Mouse (Mus musculus) testis, adult 2 months (tissue): Measurements from ENCODE around the gene Fam83f.

Experiments
- CTCF ChIP-seq: fragments of 200-500 bp; IDR thresholded peaks from 2 replicates; pipeline ENCODE4 v1.5.1; 2012; ENCODE audit warnings: low read depth, mild to moderate bottlenecking, inconsistent platforms, low read length, moderate library complexity; ENCODE audit not compliant: control insufficient read depth, insufficient read depth, insufficient replicate concordance
- POLR2A ChIP-seq: fragments of 200-500 bp; IDR thresholded peaks from 2 replicates; pipeline ENCODE4 v1.6.1; 2012; ENCODE audit warnings: low read depth, mild to moderate bottlenecking, inconsistent platforms, low read length, moderate library complexity; ENCODE audit not compliant: control insufficient read depth

GRCm38 (mm10) chr15:80722366-80722765, 50.7 kb downstream of the Fam83f start:
- TF ChIP-seq CTCF (no peak), POLR2A (no peak)
